Mouse (Mus musculus): Measurements from ENCODE around the gene Atf3.

- TF ChIP-seq CTCF (IDR thresholded peaks at IDR 0.05; ENCODE audit: low read depth, low read length): no peak
- TF ChIP-seq POLR2A (IDR thresholded peaks at IDR 0.05; ENCODE audit: extremely low read depth, insufficient read depth, low read length): no peak
Measured at GRCm38 (mm10) chr1:191186386-191186770, 31.5 kb downstream of the Atf3 start.
